Mouse (Mus musculus): ENCODE measurements at regions not wholly inside any gene's neighbourhood (a gene's known extent, or its start where the extent isn't known, plus 50 kb on each side); places are given as distances from the start of the nearest gene placed in this dataset.

DNA sequence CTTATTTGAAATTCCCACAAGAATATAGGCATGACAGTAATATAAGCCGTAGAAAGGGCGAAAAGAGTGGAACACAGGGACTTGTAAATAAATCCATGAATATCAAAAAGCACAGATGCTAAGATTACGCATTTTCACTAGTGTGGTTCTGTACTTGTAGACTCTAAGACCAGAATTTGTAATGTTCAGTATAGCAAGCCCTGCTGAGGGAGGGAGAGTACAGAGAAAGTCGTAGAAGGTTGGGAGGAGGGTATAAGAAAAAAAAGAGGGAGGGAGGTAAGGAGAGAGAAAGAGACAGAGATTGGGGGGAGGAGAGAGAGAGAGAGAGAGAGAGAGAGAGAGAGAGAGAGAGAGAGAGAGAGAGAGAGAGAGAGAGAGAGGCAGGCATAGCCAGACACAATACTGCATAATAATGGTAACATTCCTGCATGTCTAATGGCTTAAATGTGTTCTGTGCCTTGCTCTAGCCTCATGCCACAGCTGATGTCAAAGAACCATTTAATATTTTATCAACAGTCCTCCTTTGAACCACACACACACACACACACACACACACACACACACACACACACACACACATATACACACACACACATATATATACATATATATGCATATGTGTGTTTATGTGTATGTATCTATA is 354.1 kb upstream of the Tmem161b start:
- TF ChIP-seq POLR2A (IDR thresholded peaks at IDR 0.05; ENCODE audit: control insufficient read depth in 1 of 2, insufficient read depth in 1 of 2, low read depth in 1 of 2, low read length in 2 of 2, poor library complexity in 1 of 2), result no peak
- TF ChIP-seq MYB (IDR thresholded peaks at IDR 0.05; ENCODE audit: low read depth, low read length), result no peak
- no peak for TF ChIP-seq JUND (IDR thresholded peaks at IDR 0.05; ENCODE audit: low read depth, low read length)
- no peak for TF ChIP-seq ZKSCAN1 (IDR thresholded peaks at IDR 0.05; ENCODE audit: low read depth, low read length)
- no peak for TF ChIP-seq SMC3 (IDR thresholded peaks at IDR 0.05; ENCODE audit: low read depth, low read length)
- no peak for TF ChIP-seq CTCF (IDR thresholded peaks at IDR 0.05 in 2 of 3, conservative IDR thresholded peaks at IDR 0.05 in 1 of 3; ENCODE audit: control insufficient read depth in 1 of 3, insufficient read depth in 1 of 3, low read depth in 2 of 3, low read length in 3 of 3, poor library complexity in 1 of 3, severe bottlenecking in 1 of 3)
- TF ChIP-seq ZNF384 (IDR thresholded peaks at IDR 0.05; ENCODE audit: low read depth, low read length), result no peak
- no peak for TF ChIP-seq TBP (IDR thresholded peaks at IDR 0.05; ENCODE audit: low read depth, low read length)
- TF ChIP-seq UBTF (IDR thresholded peaks at IDR 0.05; ENCODE audit: borderline replicate concordance, insufficient read depth, low read depth, low read length), result no peak
- no peak for TF ChIP-seq USF1 (IDR thresholded peaks at IDR 0.05; ENCODE audit: low read depth, low read length)
- no peak for TF ChIP-seq MEF2A (IDR thresholded peaks at IDR 0.05; ENCODE audit: extremely low read depth, insufficient replicate concordance, low read depth, low read length, poor library complexity, severe bottlenecking)
- no peak for TF ChIP-seq GATA1 (IDR thresholded peaks at IDR 0.05; ENCODE audit: low read depth, low read length)
- TF ChIP-seq EP300 (IDR thresholded peaks at IDR 0.05; ENCODE audit: low read depth in 1 of 2, low read length in 2 of 2), result no peak
